Mouse (Mus musculus) heart, embryonic 16.5 days (tissue): ENCODE measurements around the gene Lrrc4b. TPM values are rescaled to one million over a fixed set of nuclear protein-coding genes. Genes with fewer than 3 reads are reported as not detected.

Experiments used
- ATAC-seq: fragments of 200-750 bp; cut with Nextera tagmentation; replicated peaks from 2 replicates; pipeline ENCODE4 v1.8.0; 2017; ENCODE audit warnings: moderate number of reproducible peaks; ENCODE audit not compliant: insufficient read depth, low FRiP score; ENCODE audit errors: extremely low read depth
- H3K27ac ChIP-seq: fragments of 300-500 bp; sonication (generic); 2 replicates; pipeline ENCODE4 v1.5.1; 2014; ENCODE audit warnings: mild to moderate bottlenecking, low read length, control low read depth, moderate library complexity
- H3K27me3 ChIP-seq: fragments of 300-500 bp; sonication (generic); 2 replicates; pipeline ENCODE4 v1.6.1; 2014; ENCODE audit warnings: low read length, mixed read lengths; ENCODE audit not compliant: control insufficient read depth, insufficient read depth
- H3K36me3 ChIP-seq: fragments of 300-500 bp; sonication (generic); 2 replicates; pipeline ENCODE4 v1.6.1; 2014; ENCODE audit not compliant: control insufficient read depth, insufficient read depth
- H3K4me1 ChIP-seq: fragments of 300-500 bp; sonication (generic); 2 replicates; pipeline ENCODE4 v1.6.1; 2014; ENCODE audit warnings: low read length, mixed read lengths; ENCODE audit not compliant: control insufficient read depth, insufficient read depth
- H3K4me2 ChIP-seq: fragments of 300-500 bp; sonication (generic); 2 replicates; pipeline ENCODE4 v1.6.1; 2014; ENCODE audit warnings: low read depth, mild to moderate bottlenecking, control low read depth, low read length
- H3K4me3 ChIP-seq: fragments of 300-500 bp; sonication (generic); 2 replicates; pipeline ENCODE4 v1.5.1; 2014; ENCODE audit warnings: mild to moderate bottlenecking, control low read depth, low read length
- H3K9ac ChIP-seq: fragments of 300-500 bp; sonication (generic); 2 replicates; pipeline ENCODE4 v1.6.1; 2014; ENCODE audit warnings: low read length, control low read depth
- H3K9me3 ChIP-seq: fragments of 300-500 bp; sonication (generic); replicated peaks from 2 replicates; pipeline ENCODE4 v1.6.1; 2016; ENCODE audit warnings: low read length; ENCODE audit not compliant: control insufficient read depth
- WGBS: fragments of 180-500 bp; shearing (Covaris S2); extraction: QIAGEN DNeasy Blood & Tissue Kit; methylation state at CpG from one replicate; pipeline ENCODE4 v1.1.7; 2014; 5-methylcytosine and 5-hydroxymethylcytosine counted together
- polyA plus RNA-seq: library from polyadenylated mRNA; unstranded; fragments of >200 nt; fragmentation: Nextera tagmentation; extraction: Ambion mirVana; gene quantifications from 2 replicates; pipeline ENCODE4 v1.2.1, GENCODE M21; 2015

The Lrrc4b gene
- polyA plus RNA-seq = 1.2 and 1.3 TPM in 2 replicates

- no peak within 1 kb of the TSS for H3K9ac ChIP-seq
- no peaks in the 10 kb centered on the region for H3K9me3 ChIP-seq
- H3K27me3 ChIP-seq = peaks cover 56% of the 10 kb centered on the region
- H3K4me3 ChIP-seq = peak within 1 kb of the TSS; percentile 55
- no peaks in the 10 kb centered on the region for H3K36me3 ChIP-seq
- no peak within 1 kb of the TSS for H3K27ac ChIP-seq
- H3K4me1 ChIP-seq = peaks cover 7% of the 10 kb centered on the region; the same call in 1 of the 2 replicates
- WGBS = under 1% methylated on average over 61 of the region's 69 CpGs
- H3K4me2 ChIP-seq = peak within 1 kb of the TSS; percentile 71
- ATAC-seq = peak; percentile 23; the same call in 1 of the 2 replicates
Observed at GRCm38 (mm10) chr7:44428968-44429521, at the start of gene Lrrc4b. Lrrc4b (plus strand) TSS chr7:44429018.

GRCm38 (mm10) chr7:44382541-44382940, 46.3 kb upstream of the Lrrc4b start:
- Histone ChIP-seq H3K9me3 (0 out of 2 replicates have a peak, but pooled peaks cover 6% of the 10 kb centered on the region), H3K36me3 (no peaks in the 10 kb centered on the region), H3K9ac (no peak overlapping the region), H3K4me2 (no peak overlapping the region), H3K27me3 (peaks cover 16% of the 10 kb centered on the region), H3K27ac (no peak overlapping the region), H3K4me1 (peaks cover 13% of the 10 kb centered on the region), H3K4me3 (no peak overlapping the region)
- ATAC-seq = no peak
- WGBS = 66% methylated on average over 12 of the region's 12 CpGs

GRCm38 (mm10) chr7:44383980-44384715, 44.7 kb upstream of the Lrrc4b start, which contains the start of gene Syt3:
Syt3 (plus strand) TSS chr7:44384102.
- no peak within 1 kb of the TSS for H3K27ac ChIP-seq
- H3K4me3 ChIP-seq = peak within 1 kb of the TSS; percentile 59
- H3K36me3 ChIP-seq = no peaks in the 10 kb centered on the region
- H3K9ac ChIP-seq = peak within 1 kb of the TSS; percentile 64
- 2% methylated on average over 22 of the region's 33 CpGs for WGBS
- H3K4me1 ChIP-seq = peaks cover 2% of the 10 kb centered on the region; the same call in 1 of the 2 replicates
- ATAC-seq = peak; percentile 64
- peaks cover 19% of the 10 kb centered on the region for H3K27me3 ChIP-seq
- H3K4me2 ChIP-seq = peak within 1 kb of the TSS; percentile 94
- 0 out of 2 replicates have a peak, but pooled peaks cover 6% of the 10 kb centered on the region for H3K9me3 ChIP-seq

GRCm38 (mm10) chr7:44384716-44385059, 44.1 kb upstream of the Lrrc4b start:
- Histone ChIP-seq H3K4me2 (peak overlapping the region; percentile 94), H3K9me3 (0 out of 2 replicates have a peak, but pooled peaks cover 6% of the 10 kb centered on the region), H3K9ac (peak overlapping the region; percentile 64), H3K27ac (no peak overlapping the region), H3K4me1 (peaks cover 2% of the 10 kb centered on the region; the same call in 1 of the 2 replicates), H3K27me3 (peaks cover 19% of the 10 kb centered on the region), H3K4me3 (peak overlapping the region; percentile 59), H3K36me3 (no peaks in the 10 kb centered on the region)
- 0 out of 2 replicates have a peak, but pooled peaks have one; percentile 19 for ATAC-seq
- 2% methylated on average over 17 of the region's 17 CpGs for WGBS

GRCm38 (mm10) chr7:44385720-44386119, 43.1 kb upstream of the Lrrc4b start, which contains the start of gene 1700008O03Rik:
1700008O03Rik (minus strand) TSS chr7:44385820.
- ATAC-seq = no peak
- peak within 1 kb of the TSS; percentile 64 for H3K9ac ChIP-seq
- peak within 1 kb of the TSS; percentile 94 for H3K4me2 ChIP-seq
- H3K9me3 ChIP-seq = 0 out of 2 replicates have a peak, but pooled peaks cover 1% of the 10 kb centered on the region
- H3K4me3 ChIP-seq = peak within 1 kb of the TSS; percentile 59
- 76% methylated on average over 12 of the region's 12 CpGs for WGBS
- H3K36me3 ChIP-seq = no peaks in the 10 kb centered on the region
- H3K27ac ChIP-seq = no peak within 1 kb of the TSS
- peaks cover 19% of the 10 kb centered on the region for H3K27me3 ChIP-seq
- peaks cover 2% of the 10 kb centered on the region; the same call in 1 of the 2 replicates for H3K4me1 ChIP-seq

- ATAC-seq = no peak
- WGBS = 73% methylated on average over 4 of the region's 4 CpGs
- Histone ChIP-seq H3K9ac (no peak overlapping the region), H3K27ac (no peak overlapping the region), H3K4me3 (no peak overlapping the region), H3K9me3 (no peaks in the 10 kb centered on the region), H3K4me1 (no peaks in the 10 kb centered on the region), H3K27me3 (peaks cover 6% of the 10 kb centered on the region), H3K4me2 (no peak overlapping the region), H3K36me3 (no peaks in the 10 kb centered on the region)
Observed at GRCm38 (mm10) chr7:44391831-44392230, 37.0 kb upstream of the Lrrc4b start.

GRCm38 (mm10) chr7:44392341-44392740, 36.5 kb upstream of the Lrrc4b start:
- no peaks in the 10 kb centered on the region for H3K36me3 ChIP-seq
- WGBS = 85% methylated on average over 14 of the region's 14 CpGs
- peaks cover 3% of the 10 kb centered on the region; the same call in 1 of the 2 replicates for H3K27me3 ChIP-seq
- no peak overlapping the region for H3K4me2 ChIP-seq
- no peak for ATAC-seq
- H3K9ac ChIP-seq = no peak overlapping the region
- no peak overlapping the region for H3K27ac ChIP-seq
- H3K4me3 ChIP-seq = no peak overlapping the region
- H3K4me1 ChIP-seq = no peaks in the 10 kb centered on the region
- H3K9me3 ChIP-seq = no peaks in the 10 kb centered on the region

- no peak overlapping the region for H3K4me2 ChIP-seq
- no peak overlapping the region for H3K27ac ChIP-seq
- 87% methylated on average over 17 of the region's 17 CpGs for WGBS
- no peak overlapping the region for H3K4me3 ChIP-seq
- no peak for ATAC-seq
- H3K36me3 ChIP-seq = no peaks in the 10 kb centered on the region
- H3K27me3 ChIP-seq = no peaks in the 10 kb centered on the region
- no peaks in the 10 kb centered on the region for H3K4me1 ChIP-seq
- H3K9ac ChIP-seq = no peak overlapping the region
- H3K9me3 ChIP-seq = no peaks in the 10 kb centered on the region
Observed at GRCm38 (mm10) chr7:44393284-44393683, 35.5 kb upstream of the Lrrc4b start.

GRCm38 (mm10) chr7:44398570-44398969, 30.2 kb upstream of the Lrrc4b start:
- no peaks in the 10 kb centered on the region; the same call in 1 of the 2 replicates for H3K27me3 ChIP-seq
- H3K36me3 ChIP-seq = no peaks in the 10 kb centered on the region
- peak; percentile 71 for ATAC-seq
- H3K4me1 ChIP-seq = no peaks in the 10 kb centered on the region
- WGBS = 7% methylated on average over 3 of the region's 3 CpGs
- no peak overlapping the region for H3K9ac ChIP-seq
- no peak overlapping the region for H3K4me2 ChIP-seq
- H3K9me3 ChIP-seq = no peaks in the 10 kb centered on the region
- no peak overlapping the region for H3K4me3 ChIP-seq
- no peak overlapping the region for H3K27ac ChIP-seq
